Mouse (Mus musculus) adrenal gland, adult 8-10 months (tissue): ENCODE data around the gene Cyp8b1. TPM values are rescaled to one million over a fixed set of nuclear protein-coding genes. Genes with fewer than 3 reads are reported as not detected.

Experiments
- DNase-seq: peaks from one replicate; pipeline ENCODE4 v3.0.0; 2022
- total RNA-seq, 4 experiments: library from RNA; stranded (reverse); gene quantifications; 2 replicates each; pipeline ENCODE4 v1.2.4; 2022

Cyp8b1 gene
- total RNA-seq, 4 experiments from 2014 or later: 0.54 to 0.84 (median 0.72) TPM

DNA sequence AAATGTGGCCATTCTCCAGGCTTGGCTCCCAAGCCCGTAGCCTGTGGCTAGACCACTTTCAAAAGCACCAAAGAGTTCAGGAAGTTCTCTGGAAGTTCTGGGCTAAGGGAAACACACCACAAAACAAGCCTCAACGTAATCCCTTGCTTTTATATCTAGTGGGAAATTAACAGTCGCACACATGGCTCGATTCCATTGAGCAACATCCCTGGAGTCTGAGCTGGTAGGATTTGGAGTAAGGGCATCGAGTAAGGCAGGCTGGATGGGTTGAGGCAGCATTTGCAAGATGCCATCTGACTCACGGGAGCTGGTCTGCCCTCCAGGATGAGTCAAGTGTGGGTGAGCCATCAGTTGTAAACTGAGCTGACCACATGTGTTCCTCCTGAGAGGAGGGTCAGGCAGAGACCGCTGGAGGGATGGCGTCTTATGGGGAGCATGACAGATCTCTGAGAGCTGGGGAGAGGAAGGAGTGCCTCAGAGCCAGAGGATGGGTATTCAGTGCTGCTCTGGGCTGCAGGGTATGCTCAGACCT is 1.8 kb downstream of the Cyp8b1 start:
- peak; percentile 72 for DNase-seq

DNA sequence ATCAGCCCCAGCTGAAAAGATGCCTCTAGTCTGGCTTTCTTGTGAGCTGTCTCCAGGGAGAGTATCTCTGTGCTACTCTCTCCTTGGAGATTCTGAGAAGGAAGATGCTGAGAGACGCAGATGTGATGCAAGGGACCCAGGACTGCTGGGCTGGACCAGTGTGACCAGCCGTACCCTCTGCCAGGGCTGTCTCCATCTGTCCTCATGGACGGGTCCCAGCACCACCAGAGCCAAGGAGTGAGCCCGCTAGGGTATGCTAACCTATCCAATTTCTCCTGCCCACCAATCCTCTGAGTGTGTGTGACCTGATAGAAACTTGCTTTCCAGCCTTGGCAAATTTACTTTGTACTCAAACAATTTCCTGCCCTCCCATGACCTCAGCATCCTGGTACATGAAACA is 3.3 kb downstream of the Cyp8b1 start:
- no peak for DNase-seq

DNA sequence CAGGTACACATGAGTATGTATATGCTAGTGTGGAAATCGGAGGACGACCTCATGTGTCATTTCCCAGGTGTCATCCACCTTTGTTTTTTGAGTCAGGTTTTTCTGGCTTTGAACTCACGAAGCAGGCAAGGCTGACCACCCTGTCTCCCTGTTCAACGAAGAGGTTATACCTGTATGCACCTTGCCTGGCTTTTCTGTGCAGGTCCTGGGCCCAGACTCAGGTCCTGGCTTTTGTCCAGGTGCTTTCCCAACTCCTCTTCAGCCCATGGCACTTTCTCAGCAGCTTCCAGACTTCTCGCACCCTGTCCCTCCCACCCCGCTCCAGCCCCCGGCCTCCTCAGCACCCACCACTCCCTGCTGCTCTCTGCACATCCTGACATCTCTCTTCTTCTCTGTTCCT is 4.9 kb downstream of the Cyp8b1 start:
- no peak for DNase-seq

DNA sequence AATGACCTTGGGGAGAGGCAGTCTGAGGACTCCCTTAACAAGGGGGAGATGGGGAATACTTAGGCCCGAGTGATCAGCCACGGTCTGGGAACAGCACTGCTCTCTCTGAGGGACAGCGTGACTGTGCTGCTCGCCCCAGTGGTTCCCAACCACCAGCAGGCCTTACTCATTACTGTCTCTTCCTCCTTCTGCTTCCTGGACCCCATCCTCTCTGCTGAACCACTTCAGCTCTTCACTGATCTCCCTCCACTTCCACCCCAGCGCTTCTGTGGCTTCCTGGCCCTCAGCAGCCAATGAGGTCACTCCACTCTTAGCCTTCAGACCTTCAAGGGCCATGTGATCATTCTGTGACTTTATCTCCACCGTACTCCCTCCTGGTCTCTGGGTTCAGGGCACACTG is 6.5 kb downstream of the Cyp8b1 start:
- no peak for DNase-seq

DNA sequence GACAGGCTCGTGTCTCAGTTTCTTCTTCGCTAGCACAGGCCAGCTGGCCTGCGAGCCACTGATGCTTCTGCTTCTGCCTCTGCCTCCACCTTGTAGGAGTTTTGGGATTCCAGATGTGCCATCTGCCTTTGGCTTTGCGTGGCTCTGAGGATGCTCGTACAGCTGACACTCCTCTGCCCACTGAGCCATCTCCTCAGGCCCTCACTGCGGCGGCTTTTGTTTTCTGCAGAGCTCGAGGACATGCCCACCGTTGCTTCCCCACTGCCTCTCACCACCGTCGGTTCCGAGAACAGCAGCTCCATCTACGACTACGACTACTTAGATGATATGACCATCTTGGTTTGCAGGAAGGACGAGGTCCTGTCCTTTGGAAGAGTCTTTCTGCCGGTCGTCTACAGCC is 7.8 kb downstream of the Cyp8b1 start:
- no peak for DNase-seq

DNA sequence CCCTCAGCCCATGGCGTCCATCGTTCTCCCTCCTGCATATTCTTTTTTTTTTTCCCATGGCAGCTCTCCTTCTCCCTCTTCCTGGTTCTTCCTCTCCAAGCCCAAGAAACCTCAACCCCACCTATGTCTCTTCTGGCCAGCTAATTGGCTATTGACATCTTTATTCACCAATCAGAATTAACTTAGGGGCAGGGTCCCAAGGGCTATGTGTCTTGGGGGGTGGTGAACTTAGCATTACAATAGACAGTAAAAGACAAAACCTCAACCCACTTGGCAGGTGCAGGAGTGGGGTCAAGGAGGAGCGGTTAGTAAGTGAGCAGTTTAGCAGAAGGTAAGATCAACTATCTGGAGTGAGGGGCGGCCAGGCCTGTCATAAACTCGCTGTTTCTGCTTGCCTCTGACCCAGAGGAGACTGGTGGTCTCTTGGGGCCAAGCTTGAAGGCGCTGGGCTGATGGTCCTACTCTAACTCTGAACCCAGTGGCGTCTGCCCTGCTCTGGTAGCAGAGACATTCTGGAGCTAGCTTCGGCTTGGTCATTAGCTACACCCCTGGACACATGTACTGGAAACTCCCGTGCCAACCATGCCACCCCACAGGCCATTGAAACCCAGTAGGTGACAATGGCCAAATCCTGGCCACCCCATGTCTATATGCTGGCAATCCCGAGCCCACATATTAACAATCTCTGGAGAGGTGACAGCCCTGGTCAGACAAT is 8.6 kb downstream of the Cyp8b1 start:
- DNase-seq: no peak

DNA sequence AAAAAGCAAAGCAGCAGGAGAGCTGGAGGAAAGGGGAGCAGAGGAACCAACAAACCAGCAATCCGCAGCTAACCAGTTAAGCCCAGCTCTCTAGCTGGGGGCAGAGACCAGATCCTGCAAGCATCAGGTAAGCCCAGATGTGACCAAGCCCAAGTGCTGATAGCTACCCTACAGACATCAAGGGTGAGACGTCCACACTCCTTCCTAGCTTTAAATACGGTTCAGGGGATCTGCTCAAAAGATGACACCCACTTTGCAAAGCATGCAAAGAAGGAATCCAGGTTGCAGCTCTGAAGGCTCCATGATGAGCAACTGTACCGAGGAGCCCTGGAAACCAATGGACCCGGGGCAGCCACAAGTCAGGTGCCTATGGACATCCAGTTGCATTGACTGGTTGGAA is 9.6 kb downstream of the Cyp8b1 start:
- DNase-seq: peak; percentile 2

DNA sequence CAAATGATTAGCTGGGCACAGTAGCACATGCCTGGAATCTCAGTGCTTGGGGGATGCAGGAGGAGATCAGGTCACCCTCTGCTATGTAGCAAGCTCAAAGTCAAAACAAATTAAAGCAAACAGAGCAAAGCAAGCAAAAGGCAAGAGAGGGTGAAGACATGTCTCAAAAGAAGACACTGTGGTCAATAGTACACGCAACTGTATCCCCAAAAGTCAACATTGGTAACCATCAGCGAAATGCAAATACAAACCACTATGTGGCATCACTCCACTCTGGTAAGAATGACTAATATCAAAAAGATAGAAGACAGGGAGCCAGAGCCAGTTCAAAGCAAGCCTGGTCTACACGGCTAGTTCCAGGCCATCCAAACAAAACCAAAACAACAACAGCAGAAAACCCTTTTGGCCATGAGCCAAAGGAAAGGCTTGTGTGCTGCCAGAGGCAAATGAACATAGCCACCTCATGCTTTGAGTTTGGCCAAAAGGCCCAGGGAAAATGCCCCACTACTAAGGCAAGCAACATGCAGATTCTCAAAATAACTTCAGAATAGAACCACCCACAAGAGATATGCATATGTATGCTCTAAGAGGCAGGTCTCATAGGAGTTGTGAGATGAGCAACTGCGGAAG is 10.4 kb downstream of the Cyp8b1 start:
- DNase-seq: peak; percentile 5

DNA sequence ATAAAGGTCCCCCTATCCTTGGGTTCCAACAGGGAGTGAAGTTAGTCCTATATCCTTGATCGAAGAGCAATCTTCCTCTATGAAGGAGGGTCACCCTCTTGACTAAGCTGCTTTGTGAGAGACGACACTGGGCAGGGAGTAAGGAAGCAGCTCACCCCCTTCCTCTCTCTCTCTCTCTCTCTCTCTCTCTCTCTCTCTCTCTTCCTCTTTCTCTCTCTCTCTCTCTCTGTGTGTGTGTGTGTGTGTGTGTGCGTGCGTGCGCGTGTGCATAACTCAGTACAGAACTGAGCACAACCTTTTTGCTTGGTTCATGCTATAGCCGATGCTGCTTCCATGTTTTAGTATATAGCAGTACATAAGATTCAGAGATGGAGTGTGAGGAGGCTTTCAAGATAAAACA is 11.2 kb downstream of the Cyp8b1 start:
- DNase-seq: no peak

DNA sequence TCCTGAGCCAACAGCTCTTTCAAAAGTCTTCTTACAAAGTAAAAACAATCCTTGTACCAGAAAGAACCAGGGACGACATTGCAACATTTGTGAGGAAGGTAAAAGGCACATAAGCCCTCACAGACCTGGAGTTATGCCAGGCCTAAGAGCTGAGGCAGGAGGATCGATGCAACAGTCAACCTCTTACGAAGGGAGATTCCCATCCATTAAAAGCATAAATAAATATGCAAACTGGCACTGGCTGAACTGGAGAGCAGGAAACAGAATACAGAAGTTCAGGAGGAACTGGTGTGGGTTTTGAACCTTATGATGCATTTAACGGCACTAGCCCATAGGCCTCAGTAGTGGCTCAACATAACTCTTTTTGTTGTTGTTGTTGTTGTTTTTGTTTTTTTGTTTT is 11.8 kb downstream of the Cyp8b1 start:
- DNase-seq: no peak

DNA sequence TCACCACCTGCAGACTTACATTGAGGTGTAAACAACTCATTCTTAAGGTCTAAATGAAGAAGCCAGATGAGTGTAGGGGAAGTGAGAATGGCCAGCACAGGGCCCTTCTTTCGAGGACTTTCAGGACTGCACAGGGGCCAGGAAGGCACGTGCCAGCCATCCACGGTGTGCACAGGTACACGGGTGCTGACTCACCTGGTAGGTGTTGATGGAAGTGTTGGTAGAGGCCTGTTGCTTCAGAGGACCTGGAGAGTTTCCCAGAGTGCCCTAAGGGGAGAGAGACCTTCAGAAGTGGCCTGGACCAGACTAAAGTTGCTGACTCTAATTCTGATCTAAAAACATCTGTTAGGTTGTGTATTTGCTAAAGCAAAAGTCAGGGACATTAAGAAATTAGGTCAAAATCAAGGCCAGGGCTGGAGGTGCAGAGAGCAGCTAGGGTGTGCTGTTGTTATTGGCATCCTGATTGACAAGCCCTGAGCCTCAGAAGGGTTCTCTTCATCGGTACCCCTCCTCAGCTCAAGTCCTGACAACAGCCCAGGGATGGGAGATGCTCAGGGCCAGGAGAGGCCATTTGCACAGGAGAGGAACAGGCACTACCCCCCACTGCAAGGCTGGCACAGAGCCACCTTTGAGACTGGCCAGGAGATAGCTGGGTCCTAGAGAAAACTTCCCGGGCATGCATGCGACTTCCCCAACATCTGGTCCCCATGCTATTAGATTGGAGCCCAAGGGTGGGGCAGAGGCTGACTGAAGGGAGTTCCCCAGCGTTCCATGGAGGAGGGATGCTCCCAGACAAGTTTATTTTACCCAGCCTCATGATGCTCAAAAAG is 12.4 kb downstream of the Cyp8b1 start:
- peak; percentile 51 for DNase-seq

DNA sequence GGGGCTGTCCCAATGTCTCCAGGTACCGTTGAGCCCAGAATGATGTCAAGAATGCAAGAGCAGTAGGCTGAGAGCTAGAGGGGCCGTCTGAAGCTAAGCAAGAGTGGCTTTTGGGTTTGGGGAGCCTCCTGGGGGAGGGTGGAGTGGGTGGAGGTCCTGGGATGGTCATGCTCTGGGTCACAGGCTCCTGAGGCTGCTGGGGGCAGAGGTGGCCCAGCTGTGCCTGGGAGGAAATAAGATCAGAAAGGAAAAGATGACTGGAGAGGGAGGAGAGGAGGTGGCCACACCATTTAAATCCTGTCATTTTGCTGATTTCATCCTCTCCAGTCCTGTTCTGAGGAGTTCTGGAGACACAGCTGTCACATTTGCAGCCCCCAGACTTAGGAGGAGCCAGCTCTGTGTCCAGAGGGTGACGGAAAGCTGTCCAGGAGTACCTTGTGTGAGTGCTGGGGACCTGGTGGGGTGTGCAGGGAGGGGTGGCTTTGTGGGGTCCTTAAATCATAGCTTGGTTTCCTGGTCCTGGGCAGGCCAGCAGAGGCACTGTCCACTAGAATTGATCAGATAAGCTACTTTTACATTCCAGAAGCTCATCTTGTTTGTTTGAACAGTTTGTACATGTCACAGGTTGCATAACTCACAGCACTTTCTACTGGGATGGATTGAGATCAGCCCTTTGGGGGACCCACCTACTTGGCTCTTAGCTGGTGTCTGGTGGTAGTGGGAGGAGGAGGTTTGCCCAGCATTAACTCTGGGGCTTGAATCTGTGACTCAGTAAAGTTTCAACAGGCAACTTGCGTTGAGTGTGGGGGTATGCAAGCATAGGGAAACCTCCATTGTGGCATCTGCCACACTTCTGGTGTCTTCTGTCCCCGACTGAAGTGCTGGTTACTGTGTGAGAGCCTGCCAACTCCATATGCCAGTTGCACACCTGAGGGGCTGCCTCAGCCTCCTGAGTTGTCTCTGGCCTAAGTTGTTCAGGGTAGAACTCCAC is 14.1 kb downstream of the Cyp8b1 start:
- DNase-seq: peak; percentile 5

DNA sequence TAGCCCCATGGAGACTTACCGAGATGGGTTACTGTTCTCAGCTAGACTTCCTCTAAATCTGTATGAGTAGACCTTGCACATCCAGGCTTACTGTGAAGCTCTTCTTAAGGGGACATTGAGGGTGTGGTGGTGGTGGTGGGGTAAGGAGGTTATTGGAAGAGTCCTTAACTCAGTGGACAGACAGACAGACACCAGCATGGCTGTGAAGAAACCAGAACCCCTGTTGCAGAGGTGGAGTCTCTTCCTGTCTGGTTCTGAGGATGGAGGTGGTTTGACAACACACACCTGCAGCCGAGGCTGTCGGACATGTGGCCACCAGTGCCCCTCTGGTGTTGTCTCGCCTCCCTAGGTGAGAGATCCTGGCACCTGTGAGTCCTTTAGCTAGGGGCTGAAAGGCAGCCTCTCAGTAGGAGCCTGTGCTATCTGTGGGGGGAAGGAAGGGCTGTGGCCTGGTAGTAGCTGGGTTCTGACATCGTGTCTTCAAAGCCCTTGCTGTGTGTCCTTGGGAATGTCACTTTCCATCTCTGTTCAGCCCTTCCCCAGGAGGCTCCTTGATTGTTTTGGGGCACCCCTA is 15.7 kb downstream of the Cyp8b1 start:
- peak; percentile 0 for DNase-seq

DNA sequence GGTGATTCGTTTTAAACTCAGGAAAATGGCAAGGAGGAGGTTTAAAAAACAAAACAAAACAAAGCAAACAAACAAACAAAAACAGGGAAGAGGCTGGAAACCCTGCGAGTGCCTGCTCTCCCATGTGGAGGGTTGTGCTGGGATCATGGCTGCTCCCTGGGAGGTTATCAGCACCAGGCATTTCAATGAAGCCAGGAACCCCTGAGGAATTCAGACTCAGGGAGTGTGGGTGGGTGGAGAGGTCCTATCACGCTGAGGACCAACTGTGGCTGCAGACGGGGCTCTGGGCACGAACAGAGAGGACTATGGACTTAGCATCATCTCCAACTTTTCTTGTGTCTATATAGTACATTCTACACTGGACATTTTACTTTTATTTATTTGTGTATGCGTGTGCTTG is 16.8 kb downstream of the Cyp8b1 start:
- no peak for DNase-seq

DNA sequence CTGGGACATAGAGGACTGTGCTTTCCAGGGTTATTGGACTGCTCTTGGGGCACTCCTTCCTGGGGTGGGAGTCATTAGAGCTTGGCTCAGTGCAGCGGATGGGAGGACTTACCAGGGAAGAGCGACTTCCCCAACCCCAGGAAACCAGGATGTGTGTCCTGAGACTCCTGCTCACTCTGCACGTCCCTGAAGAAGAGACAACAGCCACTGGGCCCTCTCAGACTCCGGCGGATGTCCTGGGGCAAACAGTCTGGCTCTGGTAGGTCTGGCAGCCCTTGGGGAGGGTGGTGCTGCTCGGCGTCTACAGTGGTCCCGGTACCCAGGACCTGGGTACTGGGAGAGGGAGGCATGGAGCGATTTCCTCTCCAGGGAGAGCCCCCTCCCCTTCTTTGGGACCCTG is 17.9 kb downstream of the Cyp8b1 start, which contains the start of gene Ackr2:
Gene Ackr2, plus strand, starts transcription at position 111 of the 400 bp plus-strand sequence.
- peak; percentile 5 for DNase-seq

DNA sequence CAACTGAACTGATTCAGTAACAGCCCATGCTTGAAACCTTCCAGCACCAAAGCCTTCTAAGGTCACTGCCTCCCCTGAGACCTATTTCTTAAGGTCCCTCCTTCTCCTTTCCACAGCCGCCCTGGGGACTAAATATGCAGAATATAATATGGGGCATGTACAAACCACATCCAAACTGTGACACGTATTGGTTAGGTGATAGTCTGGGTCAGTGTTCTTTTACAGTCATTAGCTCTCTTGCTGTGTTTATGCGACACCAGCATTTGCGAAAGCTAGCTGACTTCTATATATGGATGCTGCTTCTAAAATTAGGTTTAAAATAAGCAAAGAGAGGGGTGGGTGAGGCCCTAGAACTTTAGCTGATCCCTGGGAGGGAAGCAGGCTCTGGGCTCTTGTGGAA is 19.3 kb downstream of the Cyp8b1 start:
- DNase-seq: peak; percentile 0

DNA sequence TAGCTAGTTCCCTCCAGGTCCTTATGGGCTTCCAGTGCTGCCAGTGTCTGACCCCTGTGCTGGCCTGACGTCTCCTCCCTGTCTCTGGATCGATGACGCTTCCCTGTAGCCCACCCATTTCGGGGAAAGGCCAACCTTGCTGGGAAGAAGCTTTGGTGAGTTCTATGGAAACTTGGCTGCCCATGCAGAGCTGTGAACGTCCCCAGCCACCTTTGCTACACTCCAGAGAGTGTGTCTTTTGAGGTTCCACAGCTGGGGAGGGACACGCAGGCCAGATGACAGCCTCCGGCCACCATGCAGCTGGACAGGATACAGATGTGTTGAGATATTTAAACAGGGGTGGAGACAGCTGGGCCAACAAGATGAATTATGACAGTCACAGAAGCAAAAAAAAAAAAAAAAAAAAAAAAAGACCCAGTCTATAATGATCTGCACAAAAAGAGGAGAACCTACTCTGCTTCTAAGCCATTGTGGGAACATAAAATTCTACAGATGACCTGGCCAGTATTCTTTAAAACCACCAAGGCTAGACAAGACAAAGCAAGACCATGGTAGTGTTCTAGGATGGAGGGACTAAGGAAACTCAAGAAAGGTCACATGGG is 20.6 kb downstream of the Cyp8b1 start:
- DNase-seq: peak; percentile 5

DNA sequence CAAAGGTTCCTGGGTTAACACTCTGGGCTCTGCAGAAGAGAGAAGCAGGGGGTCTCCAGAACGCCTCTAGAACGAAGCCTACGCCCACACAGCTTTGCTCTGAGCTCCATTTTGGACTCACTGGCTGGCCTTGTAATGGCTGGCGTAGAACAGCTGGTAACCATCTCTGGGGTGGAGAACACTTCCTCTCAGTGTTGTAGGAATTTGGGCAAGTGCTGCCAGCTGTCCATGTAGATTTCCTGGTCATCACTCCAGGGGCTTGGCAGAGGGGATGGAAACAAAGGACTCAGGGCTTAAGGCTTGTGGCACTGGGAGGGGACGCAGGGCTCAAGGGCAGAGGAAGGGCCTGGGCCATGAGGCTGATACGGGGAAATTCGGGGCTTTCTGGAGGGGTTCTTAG is 21.7 kb downstream of the Cyp8b1 start:
- peak; percentile 1 for DNase-seq

DNA sequence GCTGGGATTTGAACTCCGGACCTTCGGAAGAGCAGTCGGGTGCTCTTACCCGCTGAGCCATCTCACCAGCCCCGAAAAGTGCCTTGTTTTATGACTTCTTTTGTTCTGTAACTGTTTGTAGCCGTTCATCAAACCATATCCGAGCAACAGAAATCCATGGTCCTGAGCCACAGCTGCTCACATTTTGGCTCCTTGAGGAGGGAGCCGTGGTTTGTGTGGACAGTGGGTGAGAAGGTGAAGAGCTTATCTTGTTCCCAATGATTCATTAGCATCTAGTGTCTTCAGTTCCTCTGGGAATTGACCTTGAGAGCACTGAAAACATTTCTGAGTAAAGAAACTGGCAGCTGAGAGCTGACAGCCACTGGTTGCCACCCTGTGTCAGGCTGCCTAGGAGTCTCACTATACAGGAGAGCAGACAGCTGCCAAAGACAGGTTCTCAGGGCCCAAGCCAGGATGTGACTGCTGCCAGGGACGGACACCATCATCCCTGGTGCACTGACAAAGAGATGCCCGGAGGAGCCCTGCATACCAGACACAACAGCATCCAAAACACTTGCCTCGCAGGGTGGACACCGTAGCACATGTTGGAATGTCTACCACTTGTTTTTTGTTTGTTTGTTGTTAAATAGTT is 23.9 kb downstream of the Cyp8b1 start:
- peak; percentile 39 for DNase-seq

DNA sequence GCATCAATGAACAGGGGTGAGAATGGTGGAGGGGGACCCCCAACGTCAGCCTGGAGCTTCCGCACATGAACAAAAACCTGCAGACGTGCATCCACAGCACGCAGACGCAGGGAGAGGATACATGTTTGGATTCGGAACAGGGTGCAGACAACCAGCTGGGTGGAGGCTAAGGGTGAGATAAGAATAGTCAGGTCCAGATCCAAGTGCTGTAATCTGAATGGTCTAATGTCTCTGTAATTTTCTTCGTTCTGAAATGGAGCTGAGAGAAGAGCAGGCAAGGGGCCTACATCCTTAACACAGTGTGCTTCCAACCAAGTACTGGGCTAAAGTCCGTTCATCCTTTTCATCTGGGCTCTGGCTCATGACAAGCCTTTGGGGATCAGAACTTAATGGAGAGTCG is 24.8 kb downstream of the Cyp8b1 start:
- DNase-seq: peak; percentile 25
